Mouse (Mus musculus) ES-Bruce4 (cell line): ENCODE results near the gene Sertad2. TPM values are rescaled to one million over a fixed set of nuclear protein-coding genes. Genes with fewer than 3 reads are reported as not detected.

Source experiments
- H3K27ac ChIP-seq: 2 replicates; pipeline ENCODE4 v1.5.1; 2012; ENCODE audit warnings: low read length, inconsistent platforms; ENCODE audit not compliant: insufficient read depth
- H3K27me3 ChIP-seq: 2 replicates; pipeline ENCODE4 v1.6.1; 2012; ENCODE audit warnings: mild to moderate bottlenecking, low read length, inconsistent platforms; ENCODE audit not compliant: control insufficient read depth, poor library complexity, insufficient read depth, severe bottlenecking
- H3K36me3 ChIP-seq: 2 replicates; pipeline ENCODE4 v1.6.1; 2012; ENCODE audit warnings: inconsistent platforms, mild to moderate bottlenecking, low read length, moderate library complexity; ENCODE audit not compliant: control insufficient read depth, poor library complexity, insufficient read depth, severe bottlenecking
- H3K4me1 ChIP-seq: one replicate; pipeline ENCODE4 v1.8.1; 2011; ENCODE audit warnings: low read length; ENCODE audit not compliant: control insufficient read depth, insufficient read depth
- H3K4me3 ChIP-seq: 2 replicates; pipeline ENCODE4 v1.5.1; 2011; ENCODE audit warnings: low read depth, mild to moderate bottlenecking, low read length
- H3K9ac ChIP-seq: 2 replicates; pipeline ENCODE4 v1.6.1; 2012; ENCODE audit warnings: low read depth, mild to moderate bottlenecking, inconsistent platforms; ENCODE audit not compliant: poor library complexity, severe bottlenecking
- H3K9me3 ChIP-seq: replicated peaks from 2 replicates; pipeline ENCODE4 v1.6.1; 2012; ENCODE audit warnings: mild to moderate bottlenecking, low read length, inconsistent platforms; ENCODE audit not compliant: control insufficient read depth, poor library complexity, insufficient read depth, severe bottlenecking
- CTCF ChIP-seq: IDR thresholded peaks from one replicate; pipeline ENCODE4 v1.8.1; 2011; ENCODE audit warnings: low read depth, low read length
- EP300 ChIP-seq: IDR thresholded peaks from 2 replicates; pipeline ENCODE4 v1.6.1; 2011; ENCODE audit warnings: low read depth, low read length; ENCODE audit not compliant: insufficient read depth
- POLR2A ChIP-seq: IDR thresholded peaks from one replicate; pipeline ENCODE4 v1.8.1; 2011; ENCODE audit warnings: low read length; ENCODE audit not compliant: insufficient read depth
- polyA plus RNA-seq: library from polyadenylated mRNA; stranded (reverse); fragments of >200 nt; gene quantifications from 2 replicates; pipeline ENCODE4 v1.2.4, GENCODE M21; 2011; ENCODE audit warnings: low read depth; ENCODE audit not compliant: missing spikeins, insufficient read depth, insufficient read length

Gene Sertad2
- polyA plus RNA-seq, 1 experiment, result 23.1 TPM

GRCm38 (mm10) chr11:20639918-20640447, 96.9 kb downstream of the Sertad2 start:
- Histone ChIP-seq H3K27ac (peak overlapping the region; percentile 45), H3K9me3 (no peaks in the 10 kb centered on the region), H3K36me3 (no peaks in the 10 kb centered on the region), H3K9ac (peak overlapping the region; percentile 12; the same call in 1 of the 2 replicates), H3K4me3 (no peak overlapping the region), H3K4me1 (peaks cover 10% of the 10 kb centered on the region), H3K27me3 (no peaks in the 10 kb centered on the region)
- TF ChIP-seq POLR2A (no peak), EP300 (peak; percentile 80), CTCF (no peak)

- no peak overlapping the region for H3K27ac ChIP-seq
These were observed 99.3 kb downstream of the Sertad2 start for GRCm38 (mm10) chr11:20642321-20642720.

DNA sequence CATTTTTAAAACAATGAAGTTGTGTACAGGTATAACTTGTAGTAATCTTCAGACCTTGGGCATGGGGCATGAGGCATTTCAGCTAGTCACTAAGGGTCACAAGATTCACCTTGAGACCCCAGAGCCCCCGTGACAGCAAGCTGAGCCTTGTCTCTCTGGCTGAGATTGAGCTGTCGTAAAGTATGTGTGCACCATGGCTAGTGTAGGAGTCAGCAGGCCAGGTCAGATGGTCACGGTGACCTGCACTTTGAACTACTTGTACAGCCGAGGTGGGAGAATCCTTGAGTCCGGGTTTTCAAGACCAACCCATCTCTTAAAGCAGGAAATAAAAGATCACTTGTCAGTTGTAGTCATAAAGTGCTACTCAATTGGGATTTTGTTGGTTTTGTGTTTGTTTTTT, 100.1 kb downstream of the Sertad2 start:
- Histone ChIP-seq H3K27me3 (no peaks in the 10 kb centered on the region), H3K4me3 (no peak overlapping the region), H3K9me3 (no peaks in the 10 kb centered on the region), H3K4me1 (peaks cover 10% of the 10 kb centered on the region), H3K9ac (no peak overlapping the region), H3K27ac (no peak overlapping the region), H3K36me3 (no peaks in the 10 kb centered on the region)
- TF ChIP-seq EP300, result no peak

More at GRCm38 (mm10) chr11:20642321-20642720, 99.3 kb downstream of the Sertad2 start:
- no peaks in the 10 kb centered on the region for H3K9me3 ChIP-seq
- no peak overlapping the region for H3K4me3 ChIP-seq
- no peak for TF ChIP-seq CTCF
- no peak for TF ChIP-seq POLR2A
- TF ChIP-seq EP300, result no peak
- H3K4me1 ChIP-seq, result peaks cover 10% of the 10 kb centered on the region
- no peaks in the 10 kb centered on the region for H3K27me3 ChIP-seq
- no peak overlapping the region for H3K9ac ChIP-seq
- H3K36me3 ChIP-seq, result no peaks in the 10 kb centered on the region

DNA sequence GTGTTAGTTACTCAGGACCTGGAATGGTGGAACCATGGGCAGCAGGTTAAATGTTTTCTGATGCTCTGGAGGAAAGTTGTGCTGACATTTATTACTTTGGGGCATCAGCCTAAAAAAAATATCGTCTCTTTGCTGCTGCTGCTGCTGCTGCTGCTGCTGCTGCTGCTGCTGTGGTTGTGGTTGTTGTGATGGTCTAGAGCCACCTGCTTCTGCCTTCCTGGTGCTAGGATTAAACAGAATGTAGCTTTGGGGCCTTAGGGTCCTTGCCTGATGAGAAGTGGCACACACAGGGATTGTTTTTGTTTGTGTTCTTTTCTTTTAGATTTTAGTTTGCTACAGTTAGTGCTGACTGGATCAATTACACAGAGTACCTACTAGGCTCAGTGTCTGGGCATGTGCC, 101.1 kb downstream of the Sertad2 start:
- H3K9ac ChIP-seq, result no peak overlapping the region
- H3K27me3 ChIP-seq, result no peaks in the 10 kb centered on the region
- no peaks in the 10 kb centered on the region for H3K36me3 ChIP-seq
- peaks cover 10% of the 10 kb centered on the region for H3K4me1 ChIP-seq
- no peak for TF ChIP-seq POLR2A
- no peak for TF ChIP-seq CTCF
- no peak for TF ChIP-seq EP300
- no peak overlapping the region for H3K27ac ChIP-seq
- H3K4me3 ChIP-seq, result no peak overlapping the region
- H3K9me3 ChIP-seq, result no peaks in the 10 kb centered on the region

DNA sequence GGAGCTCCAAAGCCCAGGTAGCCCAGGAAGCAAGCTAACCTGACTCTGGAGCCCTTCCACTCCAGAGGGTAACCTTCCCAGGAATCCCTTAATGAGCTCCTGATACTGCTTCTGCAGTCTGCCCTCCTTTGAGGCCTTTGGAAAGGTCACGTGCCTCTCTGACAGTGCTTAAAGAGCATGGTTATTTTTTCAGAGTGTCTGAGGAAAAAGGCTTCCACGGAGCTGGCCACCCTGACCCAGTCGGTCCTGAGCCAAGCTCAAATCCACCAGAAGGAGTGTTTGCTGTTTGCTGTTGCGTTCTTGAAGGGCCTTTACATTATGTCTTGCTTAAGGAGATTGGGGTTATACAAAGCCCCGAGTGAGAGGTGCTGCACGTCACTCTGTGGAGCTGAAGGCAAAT, 101.8 kb downstream of the Sertad2 start:
- Histone ChIP-seq H3K4me1 (peaks cover 10% of the 10 kb centered on the region), H3K36me3 (no peaks in the 10 kb centered on the region), H3K9ac (no peak overlapping the region), H3K9me3 (no peaks in the 10 kb centered on the region), H3K27me3 (no peaks in the 10 kb centered on the region), H3K27ac (no peak overlapping the region), H3K4me3 (no peak overlapping the region)
- TF ChIP-seq EP300 (no peak), CTCF (no peak)

DNA sequence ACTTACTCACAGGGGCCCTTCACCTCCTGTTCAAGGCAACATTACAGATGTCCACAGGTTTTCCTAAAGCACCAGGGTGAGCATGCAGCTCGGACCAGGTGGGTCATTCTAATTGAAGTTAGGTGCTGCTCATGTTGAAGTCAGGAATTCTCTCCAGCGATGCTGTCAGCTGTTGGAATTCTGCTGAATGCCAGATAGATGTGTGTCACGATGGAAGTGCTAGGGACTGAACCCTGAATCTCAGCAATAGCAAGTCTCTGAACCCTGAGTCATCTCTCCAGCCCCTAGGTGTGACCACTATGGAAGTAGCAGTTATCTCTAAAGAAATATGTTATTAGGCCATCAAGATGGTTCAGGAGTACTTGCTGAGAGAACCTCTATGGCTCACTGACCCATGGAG, 102.5 kb downstream of the Sertad2 start:
- TF ChIP-seq CTCF, result no peak
- no peak for TF ChIP-seq POLR2A
- TF ChIP-seq EP300, result no peak
- no peak overlapping the region for H3K9ac ChIP-seq
- H3K4me1 ChIP-seq, result peaks cover 10% of the 10 kb centered on the region
- no peak overlapping the region for H3K4me3 ChIP-seq
- H3K9me3 ChIP-seq, result no peaks in the 10 kb centered on the region
- H3K36me3 ChIP-seq, result no peaks in the 10 kb centered on the region
- no peak overlapping the region for H3K27ac ChIP-seq
- H3K27me3 ChIP-seq, result no peaks in the 10 kb centered on the region
